Mouse (Mus musculus) ES-Bruce4 (cell line): ENCODE measurements around the gene Plxna4. TPM values are rescaled to one million over a fixed set of nuclear protein-coding genes. Genes with fewer than 3 reads are reported as not detected.

ENCODE experiments used
- H3K27ac ChIP-seq: 2 replicates; pipeline ENCODE4 v1.5.1; 2012; ENCODE audit warnings: low read length, inconsistent platforms; ENCODE audit not compliant: insufficient read depth
- H3K27me3 ChIP-seq: 2 replicates; pipeline ENCODE4 v1.6.1; 2012; ENCODE audit warnings: mild to moderate bottlenecking, low read length, inconsistent platforms; ENCODE audit not compliant: control insufficient read depth, poor library complexity, insufficient read depth, severe bottlenecking
- H3K36me3 ChIP-seq: 2 replicates; pipeline ENCODE4 v1.6.1; 2012; ENCODE audit warnings: inconsistent platforms, mild to moderate bottlenecking, low read length, moderate library complexity; ENCODE audit not compliant: control insufficient read depth, poor library complexity, insufficient read depth, severe bottlenecking
- H3K4me1 ChIP-seq: one replicate; pipeline ENCODE4 v1.8.1; 2011; ENCODE audit warnings: low read length; ENCODE audit not compliant: control insufficient read depth, insufficient read depth
- H3K4me3 ChIP-seq: 2 replicates; pipeline ENCODE4 v1.5.1; 2011; ENCODE audit warnings: low read depth, mild to moderate bottlenecking, low read length
- H3K9ac ChIP-seq: 2 replicates; pipeline ENCODE4 v1.6.1; 2012; ENCODE audit warnings: low read depth, mild to moderate bottlenecking, inconsistent platforms; ENCODE audit not compliant: poor library complexity, severe bottlenecking
- H3K9me3 ChIP-seq: replicated peaks from 2 replicates; pipeline ENCODE4 v1.6.1; 2012; ENCODE audit warnings: mild to moderate bottlenecking, low read length, inconsistent platforms; ENCODE audit not compliant: control insufficient read depth, poor library complexity, insufficient read depth, severe bottlenecking
- CTCF ChIP-seq: IDR thresholded peaks from one replicate; pipeline ENCODE4 v1.8.1; 2011; ENCODE audit warnings: low read depth, low read length
- EP300 ChIP-seq: IDR thresholded peaks from 2 replicates; pipeline ENCODE4 v1.6.1; 2011; ENCODE audit warnings: low read depth, low read length; ENCODE audit not compliant: insufficient read depth
- POLR2A ChIP-seq: IDR thresholded peaks from one replicate; pipeline ENCODE4 v1.8.1; 2011; ENCODE audit warnings: low read length; ENCODE audit not compliant: insufficient read depth
- polyA plus RNA-seq: library from polyadenylated mRNA; stranded (reverse); fragments of >200 nt; gene quantifications from 2 replicates; pipeline ENCODE4 v1.2.4, GENCODE M21; 2011; ENCODE audit warnings: low read depth; ENCODE audit not compliant: missing spikeins, insufficient read depth, insufficient read length

Plxna4 gene
- polyA plus RNA-seq, 1 experiment: 0.33 TPM

GRCm38 (mm10) chr6:32109207-32109606 is 478.8 kb downstream of the Plxna4 start:
- no peak overlapping the region for H3K9ac ChIP-seq
- no peak overlapping the region for H3K4me3 ChIP-seq
- no peaks in the 10 kb centered on the region for H3K27me3 ChIP-seq
- H3K4me1 ChIP-seq: no peaks in the 10 kb centered on the region
- TF ChIP-seq POLR2A: no peak
- TF ChIP-seq CTCF: no peak
- no peak for TF ChIP-seq EP300
- no peak overlapping the region for H3K27ac ChIP-seq
- H3K9me3 ChIP-seq: no peaks in the 10 kb centered on the region
- H3K36me3 ChIP-seq: no peaks in the 10 kb centered on the region

- no peak for TF ChIP-seq POLR2A
- TF ChIP-seq EP300: no peak
- TF ChIP-seq CTCF: no peak
- H3K9me3 ChIP-seq: no peaks in the 10 kb centered on the region
- no peaks in the 10 kb centered on the region for H3K36me3 ChIP-seq
- no peak overlapping the region for H3K4me3 ChIP-seq
- H3K27me3 ChIP-seq: peaks cover 1% of the 10 kb centered on the region; the same call in 1 of the 2 replicates
- no peaks in the 10 kb centered on the region for H3K4me1 ChIP-seq
- no peak overlapping the region for H3K27ac ChIP-seq
- H3K9ac ChIP-seq: no peak overlapping the region
These were observed 482.3 kb downstream of the Plxna4 start for GRCm38 (mm10) chr6:32105547-32106275.
